Mouse (Mus musculus) retina, adult 2 months (tissue): Measurements from ENCODE around the gene Bloc1s1.

Source experiments
- DNase-seq: peaks from one replicate; pipeline ENCODE4 v3.0.0-alpha.2; 2012; ENCODE audit warnings: low read depth, low spot score

Gene Bloc1s1

DNA sequence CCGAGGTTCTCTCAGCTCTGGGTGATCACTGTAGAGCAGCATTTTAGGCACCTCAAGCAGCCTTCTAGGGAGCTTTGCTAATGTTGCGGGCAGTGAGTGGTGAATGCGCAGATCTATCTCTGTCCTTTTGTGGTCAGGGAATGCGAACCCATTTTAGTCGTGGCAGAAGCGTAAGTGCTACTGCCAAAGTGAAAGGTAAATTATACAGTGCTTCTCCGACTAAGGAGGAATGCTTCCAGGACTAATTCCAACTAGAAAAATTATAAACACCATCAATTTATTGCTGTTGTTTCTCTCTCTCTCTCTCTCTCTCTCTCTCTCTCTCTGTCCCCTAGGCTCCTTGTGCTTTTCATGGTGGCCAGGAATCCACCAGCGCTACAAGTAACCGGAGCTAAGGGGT lies at the start of gene Bloc1s1:
Gene Bloc1s1 (minus strand): TSS at position 101 of the 400 bp plus-strand sequence.
- no peak for DNase-seq

DNA sequence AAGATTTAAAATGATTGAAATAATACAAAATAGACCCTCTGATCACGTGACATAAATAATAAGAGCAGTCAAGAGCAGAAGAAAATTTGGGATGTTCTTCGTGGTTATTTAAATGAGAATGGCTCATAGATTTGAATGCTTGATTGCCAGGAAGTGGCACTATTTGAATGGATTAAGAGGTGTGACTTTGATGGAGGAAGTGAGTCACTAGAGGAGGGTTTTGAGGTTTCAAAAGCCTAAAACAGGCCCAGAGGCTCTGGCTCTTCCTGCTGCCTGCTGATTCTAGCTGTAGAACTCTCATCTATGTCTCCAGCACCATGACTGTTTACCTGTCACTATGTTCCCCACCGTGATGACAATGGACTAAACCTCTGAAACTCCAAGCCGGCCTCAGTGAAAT lies 49.0 kb upstream of the Bloc1s1 start:
- DNase-seq = no peak

DNA sequence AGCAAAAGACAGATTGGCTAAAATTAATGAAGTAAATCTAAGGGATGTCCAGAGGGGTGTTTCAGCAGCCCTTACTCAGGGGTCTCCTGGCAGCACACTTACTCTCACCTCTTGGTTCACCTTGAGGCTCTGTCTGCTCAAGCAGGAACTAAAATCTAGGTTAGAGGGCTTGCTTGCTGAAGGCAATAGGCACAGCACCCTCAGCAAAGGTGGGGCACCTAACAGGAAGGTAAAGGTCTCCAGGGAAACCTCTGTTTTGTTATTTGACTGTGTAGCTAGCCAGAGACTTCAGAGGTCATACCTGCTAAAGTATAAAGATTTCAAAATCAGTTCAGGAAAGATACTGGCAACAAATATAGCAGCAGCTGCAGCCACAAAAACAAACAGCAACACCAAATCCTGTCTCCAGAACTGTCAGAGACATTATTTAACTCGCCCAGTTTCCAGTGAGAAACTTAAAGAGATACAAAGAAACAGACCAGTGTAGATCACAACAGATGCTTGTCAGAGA lies 47.0 kb upstream of the Bloc1s1 start:
- no peak for DNase-seq

DNA sequence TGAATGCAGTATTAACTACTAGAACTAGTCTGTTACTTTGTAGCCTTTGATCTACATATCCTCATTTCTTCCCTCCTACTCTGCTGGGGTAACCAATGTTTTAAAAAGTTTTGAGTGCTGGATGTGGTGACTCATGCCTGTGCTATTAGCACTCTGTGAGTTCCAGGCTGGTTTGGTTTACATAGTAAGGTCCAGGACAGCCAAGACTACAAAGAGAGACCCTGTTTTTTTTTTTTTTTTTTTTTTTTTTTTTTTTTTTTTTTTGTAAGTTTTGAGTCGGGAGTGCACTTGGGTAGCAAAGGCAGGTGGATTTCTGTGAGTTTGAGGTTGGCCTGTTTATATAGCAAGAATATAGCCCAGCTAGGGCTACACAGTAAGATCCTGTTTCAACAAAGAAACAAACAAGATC lies 44.5 kb upstream of the Bloc1s1 start:
- no peak for DNase-seq

DNA sequence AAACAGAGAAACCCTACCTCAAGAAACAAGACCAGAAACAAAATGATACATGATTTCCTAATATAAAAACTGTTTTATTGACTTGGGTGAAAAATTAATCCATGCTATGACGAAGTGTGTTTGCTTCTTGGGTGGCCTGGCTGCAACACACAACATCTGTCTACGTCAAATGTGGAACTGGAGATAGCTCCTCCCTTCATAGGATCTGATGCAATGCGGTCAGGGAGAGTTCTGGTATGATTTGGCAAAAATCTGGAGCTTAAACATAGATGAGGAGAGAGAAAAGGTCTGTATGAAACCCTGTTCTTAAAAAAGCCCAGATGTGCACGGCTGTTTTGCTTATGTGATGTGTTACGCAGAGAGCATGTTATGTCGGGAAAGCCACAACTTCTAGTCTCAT lies 42.0 kb upstream of the Bloc1s1 start:
- DNase-seq = no peak

DNA sequence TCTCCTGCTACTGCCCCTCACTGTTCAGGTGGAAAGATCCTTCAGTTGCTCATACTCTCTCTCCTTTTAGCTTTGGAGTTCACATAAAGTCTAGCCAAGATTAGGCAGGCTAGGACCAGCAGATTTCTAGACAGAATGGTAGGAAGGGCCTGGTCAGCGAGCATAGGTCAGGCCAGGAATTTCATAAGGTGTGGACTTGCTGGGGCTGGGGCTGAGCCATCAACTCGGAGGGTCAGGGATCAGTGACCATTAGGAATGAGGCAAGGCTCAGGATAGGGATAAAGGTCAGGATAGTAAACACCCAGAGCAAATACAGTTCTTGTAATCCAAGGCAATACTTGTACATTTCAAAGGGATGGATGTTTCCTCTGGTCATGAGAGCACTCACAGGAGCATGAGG lies 41.1 kb upstream of the Bloc1s1 start:
- DNase-seq = no peak

DNA sequence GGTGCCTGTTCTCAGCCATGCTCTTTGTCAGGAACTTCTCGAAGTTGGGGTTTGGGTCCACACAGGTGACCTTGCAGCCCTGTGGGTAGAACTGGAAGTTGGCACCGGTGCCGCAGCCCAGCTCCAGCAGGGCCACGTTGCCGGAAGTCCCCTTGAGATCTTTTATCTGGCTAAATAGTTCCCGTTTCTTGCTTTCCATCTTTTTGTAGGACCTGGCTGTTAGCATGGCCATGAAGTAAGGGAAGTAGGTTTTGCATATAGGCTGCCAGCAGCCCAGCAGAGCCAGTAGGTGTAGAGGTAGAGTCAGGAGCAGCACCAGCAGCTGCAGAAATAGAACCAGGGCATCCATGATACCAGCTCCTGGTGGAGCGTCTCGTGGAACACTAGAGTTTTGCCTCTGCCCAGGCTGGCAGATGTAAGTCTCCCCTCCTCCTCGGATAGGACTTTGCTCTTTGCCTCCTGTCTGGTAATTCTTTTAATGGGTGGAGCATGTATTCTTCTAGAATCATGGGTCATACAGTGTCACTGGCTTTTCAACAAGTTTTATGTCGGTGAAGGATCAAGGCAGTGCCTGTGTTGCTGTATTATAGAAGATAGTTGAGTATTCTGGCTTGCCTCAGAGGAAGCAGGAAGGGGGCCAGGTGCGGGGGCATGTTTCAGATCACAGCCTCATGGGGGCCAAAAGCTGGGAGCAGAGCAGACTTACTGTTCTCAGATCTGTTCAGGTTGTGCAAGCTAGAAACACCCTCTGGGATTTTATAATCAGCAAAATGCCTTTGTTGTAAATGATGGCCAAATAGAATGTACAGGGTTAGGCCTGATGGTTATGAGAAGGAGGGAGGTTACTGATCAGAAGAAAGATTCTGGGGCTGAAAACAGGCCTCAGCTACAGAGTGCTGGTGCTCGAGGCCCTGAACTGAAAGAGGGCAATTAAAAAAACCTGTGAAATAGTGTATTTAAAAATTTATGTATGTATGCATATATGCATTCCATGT lies 37.1 kb upstream of the Bloc1s1 start, which contains the start of gene Mettl7b:
Gene Mettl7b (minus strand): TSS at position 399 of the 995 bp plus-strand sequence.
- DNase-seq = no peak

DNA sequence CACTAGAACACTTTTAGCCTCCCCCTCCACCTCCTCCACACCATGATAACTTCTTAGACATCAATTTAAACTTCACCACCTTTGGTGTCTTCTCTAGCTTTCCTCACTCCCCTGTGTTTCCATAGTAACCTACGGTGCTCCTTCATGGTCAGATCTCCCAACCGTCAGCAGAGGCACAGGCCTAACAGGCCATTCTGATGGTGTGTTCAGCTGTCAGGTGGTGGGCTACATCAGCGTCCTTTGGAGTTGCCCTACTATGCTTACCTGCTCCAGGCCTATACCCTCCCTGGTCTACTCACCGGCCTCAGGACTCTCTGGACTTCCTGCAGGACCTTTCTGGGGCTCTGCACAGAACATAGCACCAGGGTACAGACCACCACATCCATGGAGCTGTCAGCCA lies 36.3 kb upstream of the Bloc1s1 start:
- DNase-seq = no peak

DNA sequence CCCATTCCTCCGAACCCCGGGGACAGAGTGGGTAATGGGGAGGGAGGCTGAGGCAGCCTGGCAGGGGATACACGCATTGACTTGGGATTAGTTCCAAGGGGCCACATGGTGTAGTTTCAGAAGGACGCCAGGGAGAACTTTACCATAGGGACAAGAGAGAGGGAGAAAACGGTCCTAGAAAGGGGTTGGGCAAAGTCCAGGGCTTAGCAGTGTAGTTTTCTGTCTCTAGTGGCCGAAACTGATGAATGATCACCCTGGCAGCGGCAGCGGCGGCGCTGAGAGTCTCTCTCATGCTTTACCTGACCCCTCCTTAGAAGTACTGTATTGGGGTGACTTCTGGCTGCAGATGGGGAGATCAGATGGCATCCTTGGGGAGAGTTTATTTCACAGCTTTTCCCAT lies 34.5 kb upstream of the Bloc1s1 start:
- no peak for DNase-seq

DNA sequence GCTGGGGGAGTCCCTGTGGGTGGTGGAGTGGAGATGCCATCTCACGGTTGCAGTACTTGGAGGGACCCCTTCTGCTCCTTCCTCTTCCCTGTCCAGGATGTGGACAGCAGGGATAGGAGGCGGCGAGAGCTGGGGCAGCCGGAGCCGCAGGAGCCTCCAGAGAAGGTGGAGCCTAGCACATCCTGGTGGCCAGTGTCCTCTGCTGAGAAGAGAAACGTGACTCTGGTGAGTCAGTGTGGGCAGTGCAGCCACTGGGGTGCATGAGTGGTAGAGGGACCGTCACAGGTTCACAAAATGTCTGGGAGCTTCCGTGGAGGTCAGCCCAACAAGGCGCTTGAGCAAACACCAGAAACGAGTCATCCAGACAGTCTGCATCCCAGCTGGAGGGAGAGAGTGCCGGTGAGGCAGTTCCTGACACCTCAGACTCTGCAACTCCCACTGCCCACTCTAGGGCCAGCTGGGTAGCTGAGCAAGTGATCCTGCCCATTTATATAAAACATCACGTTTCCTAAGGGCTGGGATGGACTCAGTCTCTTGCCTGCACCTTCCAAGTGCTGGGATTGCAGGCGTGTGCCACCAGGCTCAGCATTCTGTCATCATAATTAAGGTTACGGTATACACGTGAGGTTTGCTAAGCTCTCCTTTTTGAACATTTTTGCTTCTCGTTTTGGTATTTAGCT lies 26.5 kb upstream of the Bloc1s1 start:
- DNase-seq = no peak

DNA sequence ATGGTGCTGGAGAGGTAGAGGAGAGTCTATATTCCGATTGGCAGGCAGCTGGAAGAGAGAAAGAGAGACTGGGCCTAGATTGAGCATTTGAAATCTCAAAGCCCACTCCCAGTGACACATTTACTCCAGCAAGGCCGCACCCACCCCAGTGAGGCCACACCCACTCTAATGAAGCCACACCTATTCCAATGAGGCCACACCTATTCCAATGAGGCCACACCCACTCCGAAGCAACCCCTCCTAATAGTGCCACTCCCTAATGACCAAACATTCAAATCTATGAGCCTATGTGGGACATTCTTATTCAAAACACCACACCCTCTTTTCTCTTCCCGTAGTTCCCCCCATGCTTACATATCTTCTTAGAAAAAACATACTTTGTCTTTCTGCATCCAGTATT lies 23.7 kb upstream of the Bloc1s1 start:
- no peak for DNase-seq

DNA sequence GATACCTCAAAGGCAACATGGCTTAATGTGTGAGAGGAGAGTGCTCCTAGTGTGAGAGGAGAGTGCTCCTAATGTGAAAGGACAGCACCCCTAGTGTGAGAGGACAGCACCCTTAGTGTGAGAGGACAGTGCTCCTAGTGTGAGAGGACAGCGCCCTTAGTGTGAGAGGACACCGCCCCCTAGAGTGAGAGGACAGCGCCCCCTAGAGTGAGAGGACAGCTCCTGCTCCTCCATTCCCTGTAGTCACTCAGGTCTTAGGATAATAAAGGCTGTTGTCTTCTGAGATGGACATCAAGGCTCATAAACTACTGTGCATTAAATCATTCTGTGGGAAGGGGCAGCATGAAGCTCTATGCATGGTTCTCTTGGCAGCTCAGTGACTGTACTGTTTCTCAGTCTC lies 21.8 kb upstream of the Bloc1s1 start:
- DNase-seq = no peak

DNA sequence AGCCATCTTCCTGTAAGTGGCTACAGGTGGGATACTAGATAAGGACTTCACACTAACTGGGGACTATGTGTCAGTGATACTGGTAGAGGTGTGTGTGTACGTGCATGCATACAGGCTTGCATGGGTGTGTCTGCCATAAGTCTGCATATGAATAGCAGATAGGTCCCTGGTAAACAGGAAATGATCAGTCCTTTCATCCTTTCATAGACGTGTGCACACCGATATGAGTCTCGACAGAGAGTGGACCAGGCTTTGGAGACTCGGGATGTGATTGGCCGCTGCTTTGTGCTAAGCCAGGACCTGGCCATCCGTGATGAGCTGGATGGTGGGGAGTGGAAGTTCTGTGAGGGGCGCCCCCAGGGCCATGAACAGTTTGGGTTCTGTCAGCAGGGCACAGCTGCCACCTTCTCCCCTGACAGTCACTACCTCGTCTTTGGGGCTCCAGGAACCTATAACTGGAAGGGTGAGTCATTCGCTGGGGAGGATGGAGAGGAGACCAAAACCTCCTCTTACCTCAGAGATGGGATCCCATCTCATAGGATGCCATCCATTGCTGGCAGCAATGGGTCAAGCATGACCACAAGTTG lies 16.7 kb upstream of the Bloc1s1 start:
- no peak for DNase-seq

DNA sequence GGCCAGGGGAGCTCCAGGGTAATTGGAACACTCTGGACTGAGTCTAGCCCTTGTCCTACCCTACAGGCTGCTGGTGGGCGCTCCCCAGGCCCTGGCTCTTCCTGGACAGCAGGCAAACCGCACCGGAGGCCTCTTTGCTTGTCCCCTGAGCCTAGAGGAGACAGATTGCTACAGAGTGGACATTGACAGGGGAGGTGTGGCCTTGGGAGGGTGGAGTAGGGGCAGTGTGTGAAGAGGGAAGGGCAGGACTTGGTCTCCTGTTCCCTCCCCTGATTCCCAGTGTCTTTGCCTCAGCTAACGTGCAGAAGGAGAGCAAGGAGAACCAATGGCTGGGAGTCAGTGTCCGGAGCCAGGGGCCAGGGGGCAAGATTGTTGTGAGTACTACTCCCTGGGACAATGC lies 15.1 kb upstream of the Bloc1s1 start:
- no peak for DNase-seq

DNA sequence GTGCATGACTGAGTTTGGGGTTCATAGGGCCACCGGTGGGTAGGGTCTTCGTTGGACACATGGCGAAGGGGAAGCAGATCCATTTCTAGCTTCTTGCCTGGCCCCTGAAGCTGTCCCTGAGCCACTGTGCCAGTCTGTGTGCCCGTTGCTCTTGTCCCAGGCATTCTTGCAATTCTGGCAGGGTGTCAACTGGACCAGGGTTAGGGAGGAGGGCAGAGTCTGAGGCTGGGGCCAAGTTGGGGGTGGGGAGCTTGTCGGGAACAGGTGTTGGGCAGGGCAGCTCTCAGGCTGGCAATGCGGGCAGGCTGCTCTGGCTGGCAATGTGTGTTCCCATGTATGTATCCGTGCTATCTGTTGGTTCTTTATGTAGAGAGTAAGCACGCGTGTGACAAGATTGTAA lies 14.6 kb upstream of the Bloc1s1 start:
- no peak for DNase-seq

DNA sequence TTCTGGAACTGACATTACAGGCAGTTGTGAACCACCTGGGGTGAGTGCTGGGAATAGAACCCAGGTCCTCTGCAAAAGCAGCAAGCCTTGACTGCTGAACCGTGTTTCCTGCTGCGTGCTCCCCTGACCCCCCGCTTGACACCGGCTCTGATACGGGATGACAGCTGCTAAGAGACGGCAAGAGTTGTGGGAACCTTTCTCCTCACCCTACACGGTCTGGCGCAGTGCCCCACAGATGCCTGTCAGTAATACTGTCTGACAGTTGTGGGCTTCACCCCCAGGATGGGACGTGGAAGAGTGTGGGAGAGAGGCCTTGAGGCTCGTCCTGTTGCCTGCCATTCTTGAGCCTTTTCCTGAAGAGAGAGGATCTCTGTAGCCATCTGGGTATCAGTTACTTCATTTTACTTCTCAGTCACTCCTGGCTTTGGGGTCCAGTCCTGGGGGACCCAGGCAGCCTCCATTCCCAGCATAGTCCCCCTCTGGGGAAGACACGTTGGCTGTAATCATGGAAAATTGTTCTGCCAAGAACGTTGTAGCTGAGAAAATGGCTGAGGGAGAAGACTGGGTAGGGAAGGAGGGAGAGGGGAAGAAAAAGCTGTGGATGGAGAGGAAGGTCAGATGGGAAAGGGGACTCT lies 14.0 kb upstream of the Bloc1s1 start:
- DNase-seq = no peak

DNA sequence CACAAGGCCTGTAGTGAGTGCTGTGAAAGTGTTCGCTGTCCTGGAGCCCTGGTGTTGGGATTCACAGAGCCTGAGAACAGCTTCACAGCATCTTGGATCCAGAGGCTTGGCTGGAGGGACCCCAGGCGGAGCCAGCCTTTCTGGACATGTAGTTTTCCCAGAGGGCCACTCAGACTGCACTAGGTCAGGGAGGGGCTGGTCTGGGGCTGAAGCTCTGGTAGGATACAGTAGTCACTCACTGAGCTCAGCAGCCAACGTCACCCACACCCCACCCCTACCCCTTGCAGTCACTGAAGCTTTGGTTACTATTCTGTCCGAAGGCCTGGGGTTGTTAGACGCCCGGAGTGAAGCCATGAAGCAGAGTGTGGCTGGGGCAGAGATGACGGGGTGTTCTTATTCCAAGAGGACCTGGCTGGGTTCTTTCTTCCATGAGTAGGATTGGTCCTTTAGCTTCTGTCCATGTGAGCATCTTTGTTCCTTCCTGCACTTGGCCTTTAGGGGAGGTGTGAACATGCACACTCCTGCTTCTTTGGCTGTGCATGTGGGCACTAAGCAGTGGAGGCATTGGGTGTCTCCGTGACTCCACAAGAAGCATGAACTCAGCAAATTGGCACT lies 12.1 kb upstream of the Bloc1s1 start:
- DNase-seq = no peak

DNA sequence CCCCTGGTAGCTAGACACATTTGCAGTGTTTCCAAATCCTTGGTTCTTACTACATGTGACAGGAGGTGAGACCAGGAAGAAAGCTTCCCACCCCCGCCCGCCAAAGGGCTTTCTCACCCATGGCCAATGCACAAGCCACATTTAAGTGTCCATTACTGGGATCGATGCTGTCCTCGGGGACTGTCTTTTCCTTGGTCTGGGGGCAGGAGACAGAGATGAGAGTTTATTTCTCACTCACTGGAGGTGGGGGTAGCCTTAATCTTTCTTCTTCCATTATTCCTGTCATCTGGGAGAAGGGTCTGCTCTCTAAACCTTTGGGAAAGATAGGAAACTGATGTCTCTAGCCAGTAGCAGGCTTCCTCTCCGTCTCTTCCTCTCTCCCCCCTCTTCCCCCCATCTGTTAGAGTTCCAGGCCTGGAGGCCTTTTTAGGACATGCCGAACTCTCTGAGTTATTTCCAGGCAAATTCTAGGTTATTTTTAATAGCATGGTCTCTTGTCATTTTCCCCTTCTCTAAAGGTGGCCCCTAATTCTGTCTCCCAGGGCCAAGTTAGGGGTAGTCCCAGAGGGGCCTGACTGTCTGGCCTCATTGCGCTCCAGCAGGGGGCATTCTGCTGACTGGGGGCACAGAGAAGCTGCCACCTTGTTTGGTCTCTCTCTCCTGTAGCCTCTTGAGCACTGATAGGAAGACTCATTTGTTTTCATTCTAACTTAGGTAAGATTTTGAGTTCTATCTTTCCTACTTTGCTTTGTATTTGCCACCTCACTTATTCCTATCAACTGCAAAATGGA lies 11.4 kb upstream of the Bloc1s1 start:
- DNase-seq = no peak

DNA sequence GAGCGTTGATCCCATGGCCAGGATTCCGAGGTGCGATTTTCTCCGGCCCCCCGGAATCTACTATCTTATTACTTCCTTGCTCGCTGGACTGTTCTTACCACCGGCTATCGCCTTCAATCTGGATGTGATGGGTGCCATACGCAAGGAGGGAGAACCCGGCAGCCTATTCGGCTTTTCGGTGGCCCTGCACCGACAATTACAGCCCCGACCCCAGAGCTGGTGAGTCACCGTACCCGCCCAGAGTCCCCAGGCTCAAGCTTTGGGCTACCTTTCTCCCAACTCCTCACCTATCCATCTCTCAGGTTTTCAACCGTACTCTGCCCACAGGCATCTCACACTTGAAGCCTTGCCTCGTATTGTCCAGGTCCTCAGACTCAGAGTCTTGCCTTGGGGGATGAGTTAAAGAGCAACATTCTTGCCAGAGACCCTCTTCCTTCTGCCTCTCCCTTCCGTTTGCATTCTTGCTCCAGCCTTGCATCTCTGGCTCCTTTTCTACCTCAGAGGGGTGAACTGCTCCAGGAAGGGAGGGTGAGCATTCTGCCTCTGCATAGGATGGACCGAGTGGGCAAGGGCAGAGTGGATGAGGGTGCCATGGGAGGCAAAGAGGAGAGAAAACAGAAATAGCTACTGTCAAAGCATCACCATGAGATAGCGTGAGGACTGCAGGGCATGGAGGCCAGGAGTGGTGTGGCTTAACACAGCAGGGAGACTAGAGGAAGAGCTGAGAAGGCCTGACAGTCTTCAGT lies 10.3 kb upstream of the Bloc1s1 start:
- no peak for DNase-seq

DNA sequence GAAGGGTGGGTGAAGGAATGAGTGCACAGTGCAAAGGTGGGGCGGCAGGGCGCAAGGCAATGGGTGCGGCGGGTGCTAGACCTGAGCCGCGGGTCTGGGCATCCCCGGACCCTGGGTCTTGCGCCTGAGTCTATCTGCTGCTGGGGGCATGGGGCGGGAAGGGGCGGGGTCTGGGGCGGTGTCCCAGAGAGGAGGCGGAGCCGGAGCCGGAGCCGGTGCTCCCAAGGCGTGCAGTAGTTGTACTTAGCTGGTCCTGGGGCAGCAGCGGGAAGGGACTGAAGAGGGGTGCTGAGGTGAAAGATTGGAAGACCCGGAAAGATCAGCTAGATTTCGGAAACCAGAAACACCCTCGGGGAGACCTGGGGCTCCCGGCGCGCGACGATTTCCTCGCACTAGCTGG lies 9.7 kb upstream of the Bloc1s1 start, which contains the start of gene Itga7:
Gene Itga7 (plus strand): TSS at position 245 of the 400 bp plus-strand sequence.
- no peak for DNase-seq
